Mouse (Mus musculus): ENCODE measurements around the gene Scube3.

GRCm38 (mm10) chr17:28150456-28150855, 8.5 kb downstream of the Scube3 start:
- TF ChIP-seq CTCF (IDR thresholded peaks at IDR 0.05; ENCODE audit: borderline replicate concordance, insufficient read depth, low read depth, low read length) (no peak), POLR2A (IDR thresholded peaks at IDR 0.05; ENCODE audit: borderline replicate concordance, insufficient read depth, low read length) (no peak)
